Mouse (Mus musculus) brain, embryonic 14.5 days (tissue): Measurements from ENCODE around the gene Rhbdd2.

Source experiments
- CTCF ChIP-seq: fragments of 200-500 bp; IDR thresholded peaks from 2 replicates; pipeline ENCODE4 v1.5.1; 2012; ENCODE audit warnings: inconsistent platforms, mild to moderate bottlenecking, moderate library complexity, borderline replicate concordance; ENCODE audit not compliant: insufficient read depth, insufficient read length; ENCODE audit errors: extremely low read depth
- POLR2A ChIP-seq: fragments of 200-500 bp; IDR thresholded peaks from 2 replicates; pipeline ENCODE4 v1.6.1; 2012; ENCODE audit warnings: mild to moderate bottlenecking, inconsistent platforms, borderline replicate concordance; ENCODE audit not compliant: poor library complexity, insufficient read depth, insufficient read length, severe bottlenecking; ENCODE audit errors: extremely low read depth

DNA sequence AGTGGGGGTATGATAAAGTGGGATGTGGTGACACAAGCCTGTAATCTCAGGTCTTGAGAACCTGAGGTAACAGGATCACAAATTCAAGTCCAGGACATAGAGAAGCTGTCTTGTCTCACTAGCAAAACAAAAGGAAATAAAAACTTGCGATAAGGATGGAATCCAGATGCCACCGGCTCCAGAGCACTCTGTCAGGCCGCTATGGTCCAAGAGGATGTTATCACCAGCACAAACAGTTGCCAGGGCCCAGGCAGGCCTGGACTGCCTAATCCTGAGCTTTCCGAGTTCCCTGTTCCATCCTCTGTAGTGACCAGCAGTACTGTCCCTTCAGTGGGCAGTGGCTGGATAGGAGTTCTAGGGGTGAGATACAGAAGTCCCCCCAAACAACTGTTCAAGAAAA lies 27.5 kb downstream of the Rhbdd2 start:
- TF ChIP-seq CTCF (no peak), POLR2A (no peak)
